ENCODE assay signal across 8 mouse cellular contexts in the genomic region with DNA sequence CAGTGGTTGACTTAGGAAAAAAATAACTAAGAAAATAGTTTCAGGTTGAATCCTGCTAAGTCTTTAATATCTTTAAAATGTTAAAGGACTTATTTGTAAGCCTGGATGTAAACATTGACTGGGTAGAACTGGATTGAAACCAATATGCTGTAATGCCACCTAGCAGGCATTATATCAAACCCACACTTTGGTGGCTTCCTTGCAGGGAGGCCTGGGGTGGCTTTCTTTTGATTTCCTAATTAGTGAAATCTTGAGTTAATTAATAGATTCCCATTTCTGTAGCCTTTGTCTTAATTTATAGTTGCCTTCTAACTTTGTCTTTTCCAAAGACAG. TPM values are rescaled to one million over a fixed set of nuclear protein-coding genes. Genes with fewer than 3 reads are reported as not detected.
DNase-seq lines count a peak whose midpoint lies in the region; ATAC-seq and TF ChIP-seq lines count a peak whose summit lies in the region.

No protein-coding gene starts in this region.

- no peaks in the 10 kb centered on the region for H3K9me3 ChIP-seq in heart, embryonic 14.5 days (ENCODE audit: control insufficient read depth, low read length)
- no peaks in the 10 kb centered on the region for H3K9me3 ChIP-seq in G1E (replicated peaks)
- no peaks in the 10 kb centered on the region for H3K9me3 ChIP-seq in forebrain, embryonic 16.5 days (ENCODE audit: control insufficient read depth, low read length)
- no peaks in the 10 kb centered on the region for H3K9me3 ChIP-seq in liver, postnatal 0 days (ENCODE audit: low read length)

- no peak for DNase-seq in heart, postnatal 36 days
- no peak for DNase-seq in G1E (ENCODE audit: low spot score)
- no peak for DNase-seq in liver, postnatal 0 days
- no peak for DNase-seq in frontal cortex, postnatal 10 days (ENCODE audit: low spot score in 2 of 2)
- DNase-seq in thymus, adult 2 months = no peak
- no peak for DNase-seq in adrenal gland, postnatal 4 days (ENCODE audit: low spot score in 2 of 2)

- TF ChIP-seq POLR2A in thymus, adult 2 months (IDR thresholded peaks at IDR 0.05; ENCODE audit: control insufficient read depth, extremely low read depth, insufficient read depth, low read length, poor library complexity) = no peak

- H3K27me3 ChIP-seq in heart, embryonic 14.5 days (ENCODE audit: control insufficient read depth, insufficient read depth, low read length) = no peaks in the 10 kb centered on the region
- H3K27me3 ChIP-seq in G1E (ENCODE audit: insufficient read depth, low read length) = no peaks in the 10 kb centered on the region
- no peaks in the 10 kb centered on the region for H3K27me3 ChIP-seq in forebrain, embryonic 16.5 days (replicated peaks; ENCODE audit: control insufficient read depth, insufficient read depth, low read length)
- no peaks in the 10 kb centered on the region for H3K27me3 ChIP-seq in liver, postnatal 0 days (ENCODE audit: insufficient read depth, low read length)
- H3K27me3 ChIP-seq in thymus, adult 2 months (ENCODE audit: control insufficient read depth, insufficient read depth, low read length) = no peaks in the 10 kb centered on the region

- intact Hi-C loops in heart, postnatal 36 days (cut with DNase I) = loop anchor here (2.0 kb wide), 2 partner anchors 59 to 267 kb away; no protein-coding TSS in a partner anchor

- H3K4me2 ChIP-seq in heart, embryonic 14.5 days (ENCODE audit: low read length) = peak overlapping the region; percentile 74
- peak overlapping the region; percentile 62 for H3K4me2 ChIP-seq in forebrain, embryonic 16.5 days (ENCODE audit: low read length)
- H3K4me2 ChIP-seq in liver, postnatal 0 days (ENCODE audit: low read depth, low read length) = peak overlapping the region; percentile 94

- no peak for TF ChIP-seq EP300 in liver, postnatal 0 days (IDR thresholded peaks at IDR 0.05; ENCODE audit: low read depth)

- H3K4me3 ChIP-seq in heart, embryonic 14.5 days (ENCODE audit: control insufficient read depth in 1 of 2, insufficient read depth in 1 of 2, low read depth in 1 of 2, low read length in 2 of 2) = peak overlapping the region; percentile 72 to 93; a peak in 3 of 4 replicates
- H3K4me3 ChIP-seq in G1E (ENCODE audit: low read depth, low read length) = peak overlapping the region; percentile 86
- peak overlapping the region; percentile 70 for H3K4me3 ChIP-seq in forebrain, embryonic 16.5 days (replicated peaks; ENCODE audit: low read length)
- H3K4me3 ChIP-seq in liver, postnatal 0 days (ENCODE audit: low read depth, low read length) = peak overlapping the region; percentile 91
- H3K4me3 ChIP-seq in thymus, adult 2 months (ENCODE audit: control insufficient read depth, insufficient read depth, low read length) = no peak overlapping the region

- no peak for TF ChIP-seq CTCF in G1E (IDR thresholded peaks at IDR 0.05; ENCODE audit: low read depth, low read length)
- TF ChIP-seq CTCF in liver, postnatal 0 days (IDR thresholded peaks at IDR 0.05; ENCODE audit: low read depth) = no peak
- no peak for TF ChIP-seq CTCF in thymus, adult 2 months (IDR thresholded peaks at IDR 0.05; ENCODE audit: borderline replicate concordance, control insufficient read depth, extremely low read depth, insufficient read depth, low read length, poor library complexity)

- H3K36me3 ChIP-seq in heart, embryonic 14.5 days (ENCODE audit: control insufficient read depth, insufficient read depth, low read length) = peaks cover 20% of the 10 kb centered on the region
- peaks cover 32% of the 10 kb centered on the region for H3K36me3 ChIP-seq in G1E (replicated peaks)
- H3K36me3 ChIP-seq in forebrain, embryonic 16.5 days (ENCODE audit: control insufficient read depth, insufficient read depth) = peaks cover 6% of the 10 kb centered on the region; the same call in 1 of the 2 replicates
- H3K36me3 ChIP-seq in liver, postnatal 0 days (replicated peaks; ENCODE audit: insufficient read depth, low read length) = peaks cover 17% of the 10 kb centered on the region
- peaks cover 12% of the 10 kb centered on the region for H3K36me3 ChIP-seq in thymus, adult 2 months (ENCODE audit: control insufficient read depth, insufficient read depth, low read length)

- H3K27ac ChIP-seq in heart, embryonic 14.5 days (replicated peaks in 1 of 2; ENCODE audit: control insufficient read depth in 1 of 2, insufficient read depth in 1 of 2, low read depth in 2 of 2, low read length in 2 of 2) = peak overlapping the region in 1 of 2 experiments; percentile 97; a peak in 2 of 4 replicates
- H3K27ac ChIP-seq in forebrain, embryonic 16.5 days (ENCODE audit: low read length) = no peak overlapping the region
- peak overlapping the region; percentile 88 for H3K27ac ChIP-seq in liver, postnatal 0 days (ENCODE audit: low read depth)
- no peak overlapping the region for H3K27ac ChIP-seq in thymus, adult 2 months (ENCODE audit: control insufficient read depth, insufficient read depth, low read length)

- peak overlapping the region; percentile 99 for H3K9ac ChIP-seq in heart, embryonic 14.5 days (ENCODE audit: low read length)
- peak overlapping the region; percentile 87 for H3K9ac ChIP-seq in forebrain, embryonic 16.5 days (replicated peaks; ENCODE audit: low read depth, low read length)
- peak overlapping the region; percentile 87 for H3K9ac ChIP-seq in liver, postnatal 0 days (replicated peaks)

- H3K4me1 ChIP-seq in heart, embryonic 14.5 days (ENCODE audit: control insufficient read depth in 2 of 2, insufficient read depth in 2 of 2, low read length in 2 of 2) = peaks cover 2 to 50% of the 10 kb centered on the region in 2 experiments; a peak in 3 of 4 replicates
- H3K4me1 ChIP-seq in G1E (ENCODE audit: insufficient read depth, low read depth, low read length) = peaks cover 59% of the 10 kb centered on the region
- H3K4me1 ChIP-seq in forebrain, embryonic 16.5 days (replicated peaks; ENCODE audit: control insufficient read depth, insufficient read depth, low read length) = peaks cover 36% of the 10 kb centered on the region
- H3K4me1 ChIP-seq in liver, postnatal 0 days (ENCODE audit: insufficient read depth) = peaks cover 29% of the 10 kb centered on the region
- peaks cover 2% of the 10 kb centered on the region; the same call in 1 of the 2 replicates for H3K4me1 ChIP-seq in thymus, adult 2 months (replicated peaks; ENCODE audit: control insufficient read depth, insufficient read depth, low read length)

- ATAC-seq in heart, embryonic 14.5 days (ENCODE audit: insufficient number of reproducible peaks, insufficient read depth, low FRiP score, low read depth) = no peak
- no peak for ATAC-seq in G1E (ENCODE audit: extremely low read depth, insufficient number of reproducible peaks, low FRiP score, poor library complexity, severe bottlenecking)
- ATAC-seq in forebrain, embryonic 16.5 days = no peak
- no peak for ATAC-seq in liver, postnatal 0 days

RNA-seq across cellular contexts. Expression of a gene that starts 1.6 kb away (rescaled TPM):
- polyA plus RNA-seq in heart, embryonic 14.5 days (2014; fragmentation: Nextera tagmentation; extraction: Ambion mirVana) = 305 and 318 TPM in 2 replicates
- 100 to 1,000 TPM; 774 to 837 TPM for total RNA-seq in heart, postnatal 36 days (2021)
- total RNA-seq in G1E (2014; fragmentation: Nextera tagmentation) (899 and 907 TPM in 2 replicates), G1E (2017) (1,364 and 1,435 TPM in 2 replicates)
- 182 and 230 TPM in 2 replicates for polyA plus RNA-seq in G1E (2012)
- 388 and 450 TPM in 2 replicates for polyA plus RNA-seq in forebrain, embryonic 16.5 days (2015; fragmentation: Nextera tagmentation; extraction: Ambion mirVana)
- polyA plus RNA-seq in liver, postnatal 0 days (2015; fragmentation: Nextera tagmentation; extraction: Ambion mirVana) = 58.5 and 68.2 TPM in 2 replicates
- 85.7 and 93.8 TPM in 2 replicates for polyA plus RNA-seq in thymus, adult 2 months (2012; rRNA removed)
- total RNA-seq in adrenal gland, postnatal 4 days (2021) = 100 to 1,000 TPM; 127 to 187 TPM
